Mouse (Mus musculus) ES-Bruce4 (cell line): ENCODE data around the gene Hipk2.

Experiments
- CTCF ChIP-seq: IDR thresholded peaks from one replicate; pipeline ENCODE4 v1.8.1; 2011; ENCODE audit warnings: low read depth, low read length
- EP300 ChIP-seq: IDR thresholded peaks from 2 replicates; pipeline ENCODE4 v1.6.1; 2011; ENCODE audit warnings: low read depth, low read length; ENCODE audit not compliant: insufficient read depth
- POLR2A ChIP-seq: IDR thresholded peaks from one replicate; pipeline ENCODE4 v1.8.1; 2011; ENCODE audit warnings: low read length; ENCODE audit not compliant: insufficient read depth

GRCm38 (mm10) chr6:38827435-38827834, 48.5 kb downstream of the Hipk2 start:
- TF ChIP-seq CTCF (no peak), EP300 (no peak), POLR2A (no peak)
